8 mouse cellular contexts compared by ENCODE assay signal in genomic region chr14:32321732-32322685, GRCm38 (mm10). TPM values are rescaled to one million over a fixed set of nuclear protein-coding genes. Genes with fewer than 3 reads are reported as not detected.
A peak's percentile ranks its signal among the peaks of the same experiment; 100 is the strongest.
DNase-seq lines count a peak whose midpoint lies in the region; ATAC-seq and TF ChIP-seq lines count a peak whose summit lies in the region.

Gene Ogdhl (plus strand): TSS chr14:32322019.

- no peaks in the 10 kb centered on the region for H3K27me3 ChIP-seq in hindbrain, embryonic 16.5 days (replicated peaks; ENCODE audit: control insufficient read depth, insufficient read depth, low read length)

- peak; percentile 74 for ATAC-seq in hindbrain, embryonic 16.5 days

- 4% methylated on average over 48 of the region's 50 CpGs for WGBS in hindbrain, embryonic 16.5 days

- peaks cover 4% of the 10 kb centered on the region; the same call in 1 of the 2 replicates for H3K4me1 ChIP-seq in cortical plate, adult 2 months (ENCODE audit: control insufficient read depth, insufficient read depth, low read length)
- peaks cover 9% of the 10 kb centered on the region for H3K4me1 ChIP-seq in hindbrain, embryonic 16.5 days (ENCODE audit: control insufficient read depth, insufficient read depth, low read depth, low read length)

- no peak within 1 kb of the TSS for H3K27ac ChIP-seq in cortical plate, adult 2 months (ENCODE audit: insufficient read depth, low read length)
- peak within 1 kb of the TSS; percentile 48; the same call in 1 of the 2 replicates for H3K27ac ChIP-seq in gastrocnemius, adult 2 months
- H3K27ac ChIP-seq in hindbrain, embryonic 16.5 days (ENCODE audit: low read depth, low read length) = peak within 1 kb of the TSS; percentile 49

- H3K4me2 ChIP-seq in hindbrain, embryonic 16.5 days (ENCODE audit: low read length) = peak within 1 kb of the TSS; percentile 88

- DNase-seq in adrenal gland, adult 2 months = peak; percentile 79
- peak; percentile 77 for DNase-seq in gastrocnemius, adult 2 months
- DNase-seq in left cerebral cortex, adult 18-20 months (ENCODE audit: low spot score in 2 of 2) = peak; percentile 81 to 87
- DNase-seq in lung, postnatal 36 days = peak; percentile 56
- DNase-seq in right cerebral cortex, adult 18-20 months = peak; percentile 86
- DNase-seq in urinary bladder, postnatal 4 days (ENCODE audit: low spot score in 2 of 2) = peak; percentile 60 to 81

- no peaks in the 10 kb centered on the region for H3K9me3 ChIP-seq in hindbrain, embryonic 16.5 days (ENCODE audit: control insufficient read depth, low read length)

- H3K4me3 ChIP-seq in cortical plate, adult 2 months (ENCODE audit: insufficient read depth, low read length) = peak within 1 kb of the TSS; percentile 80
- peak within 1 kb of the TSS; percentile 76 for H3K4me3 ChIP-seq in gastrocnemius, adult 2 months
- H3K4me3 ChIP-seq in hindbrain, embryonic 16.5 days (ENCODE audit: low read length) = peak within 1 kb of the TSS; percentile 57

- intact Hi-C loops in gastrocnemius, adult 2 months (cut with DNase I) = no loop called here

- TF ChIP-seq CTCF in cortical plate, adult 2 months (IDR thresholded peaks at IDR 0.05; ENCODE audit: extremely low read depth, insufficient read depth, low read length) = no peak
- no peak for TF ChIP-seq CTCF in gastrocnemius, adult 2 months (IDR thresholded peaks at IDR 0.05)

- TF ChIP-seq POLR2A in cortical plate, adult 2 months (IDR thresholded peaks at IDR 0.05; ENCODE audit: extremely low read depth, insufficient read depth, low read length) = peak; percentile 66; the same call in 1 of the 2 replicates

- no peaks in the 10 kb centered on the region for H3K36me3 ChIP-seq in hindbrain, embryonic 16.5 days (ENCODE audit: control insufficient read depth, insufficient read depth, low read length)

- H3K9ac ChIP-seq in hindbrain, embryonic 16.5 days (ENCODE audit: low read depth, low read length) = peak within 1 kb of the TSS; percentile 83

RNA-seq across cellular contexts. Expression of gene Ogdhl, which starts in this region (rescaled TPM):
- total RNA-seq in adrenal gland, adult 2 months (2021) = 10 to 100 TPM in 1 of 2 experiments, 1 to 10 TPM in 1; 5.5 to 10.6 TPM
- polyA plus RNA-seq in adrenal gland, adult 2 months (2012; rRNA removed) = 7.1 and 9.0 TPM in 2 replicates
- 74.6 and 77.2 TPM in 2 replicates for polyA plus RNA-seq in cortical plate, adult 2 months (2012; rRNA removed)
- total RNA-seq in gastrocnemius, adult 2 months (2021) = under 1 TPM; 0.48 to 0.61 TPM
- polyA plus RNA-seq in hindbrain, embryonic 16.5 days (2015; fragmentation: Nextera tagmentation; extraction: Ambion mirVana) = 20.9 and 24.6 TPM in 2 replicates
- 100 to 1,000 TPM; 109 to 129 TPM for total RNA-seq in left cerebral cortex, adult 18-20 months (2021)

Comparison
In these comparisons a context has a peak if more than half of its experiments do, and no peak if none do; other contexts are left out.
1. RNA of gene Ogdhl (total RNA-seq): 109 to 129 TPM in left cerebral cortex, adult 18-20 months; 5.5 to 10.6 TPM in adrenal gland, adult 2 months and 0.48 to 0.61 TPM in gastrocnemius, adult 2 months; every median in the first group is over 4 times any median in the second.
2. Peak in DNase-seq, H3K4me3 ChIP-seq and H3K27ac ChIP-seq in gastrocnemius, adult 2 months; RNA of the gene not detected or under 1 TPM.
3. Peak in every context shown above with its lines, with median percentiles within 50 percentile points of each other: DNase-seq and H3K4me3 ChIP-seq.